In genomic region chr9:63059234-63059842, GRCm38 (mm10) we compare ENCODE assay signal across 7 mouse cellular contexts.
DNase-seq lines count a peak whose midpoint lies in the region; ATAC-seq and TF ChIP-seq lines count a peak whose summit lies in the region.

No protein-coding gene starts in this region.

- no peak for TF ChIP-seq POLR2A in myocyte (IDR thresholded peaks at IDR 0.05; ENCODE audit: insufficient read length, low read depth)

- peak overlapping the region; percentile 51; the same call in 1 of the 2 replicates for H3K27ac ChIP-seq in forebrain, embryonic 11.5 days (ENCODE audit: low read depth, low read length)
- H3K27ac ChIP-seq in heart, embryonic 12.5 days (ENCODE audit: poor library complexity, severe bottlenecking) = no peak overlapping the region
- H3K27ac ChIP-seq in kidney, embryonic 14.5 days (ENCODE audit: low read depth, low read length) = peak overlapping the region; percentile 1; the same call in 1 of the 2 replicates
- no peak overlapping the region; the same call in 1 of the 2 replicates for H3K27ac ChIP-seq in limb, embryonic 11.5 days (replicated peaks; ENCODE audit: low read depth, low read length)

- no peak overlapping the region for H3ac ChIP-seq in myocyte (ENCODE audit: control insufficient read depth, insufficient read length)

- peaks cover 7% of the 10 kb centered on the region for H3K4me1 ChIP-seq in forebrain, embryonic 11.5 days (replicated peaks; ENCODE audit: control insufficient read depth, insufficient read depth, low read length)
- H3K4me1 ChIP-seq in heart, embryonic 12.5 days (replicated peaks) = peaks cover 14% of the 10 kb centered on the region
- H3K4me1 ChIP-seq in kidney, embryonic 14.5 days (ENCODE audit: control insufficient read depth, insufficient read depth, low read length) = peaks cover 12% of the 10 kb centered on the region; the same call in 1 of the 2 replicates
- peaks cover 6% of the 10 kb centered on the region; the same call in 1 of the 2 replicates for H3K4me1 ChIP-seq in limb, embryonic 11.5 days (ENCODE audit: control insufficient read depth, insufficient read depth, low read length)

- no peaks in the 10 kb centered on the region for H3K79me2 ChIP-seq in myocyte (ENCODE audit: control insufficient read depth, insufficient read depth)

- H3K4me2 ChIP-seq in forebrain, embryonic 11.5 days (ENCODE audit: low read depth, low read length, severe bottlenecking) = peak overlapping the region; percentile 46
- peak overlapping the region; percentile 71 for H3K4me2 ChIP-seq in heart, embryonic 12.5 days
- peak overlapping the region; percentile 40 for H3K4me2 ChIP-seq in kidney, embryonic 14.5 days (replicated peaks; ENCODE audit: low read depth, low read length)
- peak overlapping the region; percentile 40 for H3K4me2 ChIP-seq in limb, embryonic 11.5 days (ENCODE audit: low read depth, severe bottlenecking)
- peak overlapping the region; percentile 50 for H3K4me2 ChIP-seq in myocyte (ENCODE audit: low read depth)

- peak; percentile 86 for ATAC-seq in forebrain, embryonic 11.5 days (replicated peaks; ENCODE audit: low FRiP score)
- no peak for ATAC-seq in heart, embryonic 12.5 days (ENCODE audit: insufficient number of reproducible peaks, low FRiP score)
- ATAC-seq in kidney, embryonic 14.5 days (ENCODE audit: low FRiP score, low TSS enrichment) = peak; percentile 95
- peak; percentile 75; the same call in 1 of the 2 replicates for ATAC-seq in limb, embryonic 11.5 days (ENCODE audit: insufficient number of reproducible peaks, low FRiP score, low TSS enrichment, low read depth)

- 1% methylated on average over 10 of the region's 10 CpGs for WGBS in forebrain, embryonic 11.5 days
- 3% methylated on average over 10 of the region's 10 CpGs for WGBS in heart, embryonic 12.5 days
- WGBS in kidney, embryonic 14.5 days = under 1% methylated on average over 10 of the region's 10 CpGs
- 3% methylated on average over 10 of the region's 10 CpGs for WGBS in limb, embryonic 11.5 days

- peak overlapping the region; percentile 0; the same call in 1 of the 2 replicates for H3K4me3 ChIP-seq in forebrain, embryonic 11.5 days (ENCODE audit: low read depth, low read length)
- peak overlapping the region; percentile 27 for H3K4me3 ChIP-seq in heart, embryonic 12.5 days
- H3K4me3 ChIP-seq in kidney, embryonic 14.5 days (ENCODE audit: low read length) = peak overlapping the region; percentile 19
- no peak overlapping the region for H3K4me3 ChIP-seq in limb, embryonic 11.5 days (ENCODE audit: low read depth, low read length)
- no peak overlapping the region for H3K4me3 ChIP-seq in myocyte

- peak; percentile 7 for DNase-seq in cerebellum, adult 11-12 months
- peak; percentile 83 for DNase-seq in forebrain, embryonic 11.5 days (ENCODE audit: low spot score)
- peak; percentile 77 for DNase-seq in limb, embryonic 11.5 days (ENCODE audit: low spot score)
- peak; percentile 89 for DNase-seq in telencephalon, adult 2 months (ENCODE audit: low read depth, low spot score)

- peak overlapping the region; percentile 43 for H3K9ac ChIP-seq in forebrain, embryonic 11.5 days (ENCODE audit: low read length)
- 0 out of 2 replicates have a peak overlapping the region, but pooled peaks have one; percentile 32 for H3K9ac ChIP-seq in heart, embryonic 12.5 days
- H3K9ac ChIP-seq in kidney, embryonic 14.5 days (ENCODE audit: low read depth, low read length) = no peak overlapping the region
- H3K9ac ChIP-seq in limb, embryonic 11.5 days (ENCODE audit: low read length) = peak overlapping the region; percentile 35; the same call in 1 of the 2 replicates

- peaks cover 6% of the 10 kb centered on the region; the same call in 1 of the 2 replicates for H3K9me3 ChIP-seq in forebrain, embryonic 11.5 days (ENCODE audit: control insufficient read depth, low read length)
- H3K9me3 ChIP-seq in heart, embryonic 12.5 days (replicated peaks) = peaks cover 11% of the 10 kb centered on the region
- H3K9me3 ChIP-seq in kidney, embryonic 14.5 days (ENCODE audit: control insufficient read depth, low read length) = no peaks in the 10 kb centered on the region; the same call in 1 of the 2 replicates
- H3K9me3 ChIP-seq in limb, embryonic 11.5 days (ENCODE audit: control insufficient read depth, low read length) = 0 out of 2 replicates have a peak, but pooled peaks cover 2% of the 10 kb centered on the region

- H3K27me3 ChIP-seq in forebrain, embryonic 11.5 days (ENCODE audit: control insufficient read depth, insufficient read depth, low read length) = no peaks in the 10 kb centered on the region
- H3K27me3 ChIP-seq in heart, embryonic 12.5 days (replicated peaks) = no peaks in the 10 kb centered on the region
- no peaks in the 10 kb centered on the region for H3K27me3 ChIP-seq in kidney, embryonic 14.5 days (ENCODE audit: control insufficient read depth, insufficient read depth, low read length)
- no peaks in the 10 kb centered on the region for H3K27me3 ChIP-seq in limb, embryonic 11.5 days (ENCODE audit: control insufficient read depth, insufficient read depth, low read length)
- no peaks in the 10 kb centered on the region for H3K27me3 ChIP-seq in myocyte (ENCODE audit: control insufficient read depth, insufficient read depth, insufficient read length)

- H3K36me3 ChIP-seq in forebrain, embryonic 11.5 days (ENCODE audit: control insufficient read depth, insufficient read depth, low read length) = no peaks in the 10 kb centered on the region
- H3K36me3 ChIP-seq in heart, embryonic 12.5 days = peaks cover 4% of the 10 kb centered on the region; the same call in 1 of the 2 replicates
- H3K36me3 ChIP-seq in kidney, embryonic 14.5 days (ENCODE audit: control insufficient read depth, insufficient read depth, low read length) = no peaks in the 10 kb centered on the region
- H3K36me3 ChIP-seq in limb, embryonic 11.5 days (ENCODE audit: control insufficient read depth, insufficient read depth, low read length) = no peaks in the 10 kb centered on the region
- no peaks in the 10 kb centered on the region for H3K36me3 ChIP-seq in myocyte (ENCODE audit: control insufficient read depth, insufficient read depth)

TF ChIP-seq in myocyte, 11 proteins besides CTCF, POLR2A, EP300 and RAD21:
- no peak for TF ChIP-seq MYOG (IDR thresholded peaks at IDR 0.05; ENCODE audit: control insufficient read depth in 1 of 3, insufficient read depth in 1 of 3, insufficient read length in 2 of 3, low read depth in 2 of 3)
- no peak for TF ChIP-seq REST (IDR thresholded peaks at IDR 0.05; ENCODE audit: insufficient read depth, insufficient read length)
- no peak for TF ChIP-seq MYOD1 (IDR thresholded peaks at IDR 0.05; ENCODE audit: control insufficient read depth in 1 of 3, insufficient read length in 2 of 3, low read depth in 2 of 3)
- TF ChIP-seq USF1 (IDR thresholded peaks at IDR 0.05; ENCODE audit: low read depth) = no peak
- no peak for TF ChIP-seq MAX (IDR thresholded peaks at IDR 0.05; ENCODE audit: low read depth)
- no peak for TF ChIP-seq TCF12 (IDR thresholded peaks at IDR 0.05; ENCODE audit: insufficient read depth, poor library complexity, severe bottlenecking)
- TF ChIP-seq TCF3 (IDR thresholded peaks at IDR 0.05; ENCODE audit: insufficient read length, low read depth) = no peak
- no peak for TF ChIP-seq POLR2AphosphoS2 (IDR thresholded peaks at IDR 0.05; ENCODE audit: insufficient read length, low read depth)
- no peak for TF ChIP-seq SRF (IDR thresholded peaks at IDR 0.05; ENCODE audit: control insufficient read depth, insufficient read length, low read depth)
- no peak for TF ChIP-seq E2F4 (IDR thresholded peaks at IDR 0.05; ENCODE audit: insufficient read depth)
- no peak for TF ChIP-seq CEBPB (IDR thresholded peaks at IDR 0.05; ENCODE audit: insufficient read depth, poor library complexity, severe bottlenecking)

Comparison
In these comparisons a context has a peak if more than half of its experiments do, and no peak if none do; other contexts are left out.
1. DNase-seq: peak in every context shown above with its lines; median percentile 89 in telencephalon, adult 2 months; 83 in forebrain, embryonic 11.5 days; 77 in limb, embryonic 11.5 days; 7 in cerebellum, adult 11-12 months.
2. H3K27ac ChIP-seq: peak in forebrain, embryonic 11.5 days (single experiment) and kidney, embryonic 14.5 days (single experiment); none in heart, embryonic 12.5 days (single experiment) and limb, embryonic 11.5 days (single experiment).
3. H3K4me3 ChIP-seq: peak in forebrain, embryonic 11.5 days (single experiment), heart, embryonic 12.5 days (single experiment) and kidney, embryonic 14.5 days (single experiment); none in limb, embryonic 11.5 days (single experiment) and myocyte (single experiment).
4. Peak in every context shown above with its lines, with median percentiles within 50 percentile points of each other: H3K4me2 ChIP-seq.